Mouse (Mus musculus): Measurements from ENCODE around the gene Plcb3. TPM values are rescaled to one million over a fixed set of nuclear protein-coding genes. Genes with fewer than 3 reads are reported as not detected.

Gene Plcb3
- total RNA-seq, 2 experiments from 2014 or later = 11.1 to 12.1 TPM

DNA sequence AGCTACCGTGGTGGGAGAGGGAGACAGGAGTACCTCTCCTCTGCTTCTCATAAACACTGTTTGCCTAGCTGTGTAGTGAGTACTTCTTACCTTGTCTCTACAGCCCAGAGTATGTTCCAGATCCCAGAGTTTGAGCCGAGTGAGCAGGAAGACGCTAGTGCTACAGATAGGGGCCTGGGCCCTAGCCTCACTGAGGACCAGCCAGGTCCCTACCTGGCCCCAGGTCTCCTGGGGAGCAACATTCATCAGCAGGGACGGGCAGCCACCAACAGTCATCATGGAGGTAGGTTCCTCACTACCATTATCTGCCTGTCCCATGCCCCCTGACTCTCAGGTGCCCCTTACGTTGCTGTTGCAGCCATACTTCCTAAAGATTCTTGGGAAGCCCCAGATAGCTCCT lies 33.5 kb downstream of the Plcb3 start:
- no peak for TF ChIP-seq CTCF (IDR thresholded peaks at IDR 0.05)
- intact Hi-C loops (cut with DNase I) = loop anchor here (1.0 to 5.0 kb wide), 2 partner anchors 8 to 35 kb away; partner anchors contain the start of gene Plcb3
- DNase-seq (ENCODE audit: extremely low spot score in 1 of 2, low spot score in 2 of 2) = no peak
- H3K4me3 ChIP-seq = peak overlapping the region; percentile 92
- peak overlapping the region; percentile 97 for H3K27ac ChIP-seq

DNA sequence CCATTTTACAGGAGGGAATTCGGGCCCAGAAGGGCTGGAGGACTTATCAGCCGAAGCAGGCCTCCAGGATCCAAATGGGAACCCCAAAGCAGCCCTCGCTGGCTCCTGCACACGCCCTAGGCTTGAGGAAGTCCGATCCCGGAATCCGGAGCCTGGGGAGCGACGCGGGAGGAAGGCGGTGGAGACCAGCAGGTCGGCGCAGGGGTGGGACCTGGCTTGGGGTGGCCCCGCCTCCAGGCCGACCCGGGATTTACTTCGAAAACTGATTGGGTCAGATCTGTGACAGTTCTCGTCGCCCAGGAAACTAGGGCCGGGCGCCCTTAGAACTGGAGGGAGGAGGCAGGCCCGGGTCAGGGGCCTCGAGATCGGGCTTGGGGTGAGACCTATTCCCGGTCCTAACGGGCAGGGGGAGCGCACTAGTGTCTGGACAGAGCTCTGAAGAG lies 34.0 kb downstream of the Plcb3 start, which contains the start of gene Gpr137:
Gene Gpr137 (minus strand): TSS at position 232 of the 443 bp plus-strand sequence.
- DNase-seq (ENCODE audit: extremely low spot score in 1 of 2, low spot score in 2 of 2) = peak; percentile 92
- intact Hi-C loops (cut with DNase I) = loop anchor here (1.0 to 5.0 kb wide), 2 partner anchors 8 to 35 kb away; partner anchors contain the start of gene Plcb3
- Histone ChIP-seq H3K27ac (peak within 1 kb of the TSS; percentile 97), H3K4me3 (peak within 1 kb of the TSS; percentile 92)
- TF ChIP-seq CTCF (IDR thresholded peaks at IDR 0.05) = no peak

GRCm38 (mm10) chr19:6941372-6942248 lies 34.7 kb downstream of the Plcb3 start, which contains the start of gene Bad:
Gene Bad, plus strand, starts transcription at chr19:6941861.
- DNase-seq (ENCODE audit: extremely low spot score in 1 of 2, low spot score in 2 of 2) = peak; percentile 92 to 96
- Histone ChIP-seq H3K27ac (peak within 1 kb of the TSS; percentile 97), H3K4me3 (peak within 1 kb of the TSS; percentile 92)
- TF ChIP-seq CTCF (IDR thresholded peaks at IDR 0.05) = no peak; the same call in 1 of the 2 replicates
- intact Hi-C loops (cut with DNase I) = loop anchor here (1.0 to 5.0 kb wide), 2 partner anchors 9 to 36 kb away; partner anchors contain the start of gene Plcb3

DNA sequence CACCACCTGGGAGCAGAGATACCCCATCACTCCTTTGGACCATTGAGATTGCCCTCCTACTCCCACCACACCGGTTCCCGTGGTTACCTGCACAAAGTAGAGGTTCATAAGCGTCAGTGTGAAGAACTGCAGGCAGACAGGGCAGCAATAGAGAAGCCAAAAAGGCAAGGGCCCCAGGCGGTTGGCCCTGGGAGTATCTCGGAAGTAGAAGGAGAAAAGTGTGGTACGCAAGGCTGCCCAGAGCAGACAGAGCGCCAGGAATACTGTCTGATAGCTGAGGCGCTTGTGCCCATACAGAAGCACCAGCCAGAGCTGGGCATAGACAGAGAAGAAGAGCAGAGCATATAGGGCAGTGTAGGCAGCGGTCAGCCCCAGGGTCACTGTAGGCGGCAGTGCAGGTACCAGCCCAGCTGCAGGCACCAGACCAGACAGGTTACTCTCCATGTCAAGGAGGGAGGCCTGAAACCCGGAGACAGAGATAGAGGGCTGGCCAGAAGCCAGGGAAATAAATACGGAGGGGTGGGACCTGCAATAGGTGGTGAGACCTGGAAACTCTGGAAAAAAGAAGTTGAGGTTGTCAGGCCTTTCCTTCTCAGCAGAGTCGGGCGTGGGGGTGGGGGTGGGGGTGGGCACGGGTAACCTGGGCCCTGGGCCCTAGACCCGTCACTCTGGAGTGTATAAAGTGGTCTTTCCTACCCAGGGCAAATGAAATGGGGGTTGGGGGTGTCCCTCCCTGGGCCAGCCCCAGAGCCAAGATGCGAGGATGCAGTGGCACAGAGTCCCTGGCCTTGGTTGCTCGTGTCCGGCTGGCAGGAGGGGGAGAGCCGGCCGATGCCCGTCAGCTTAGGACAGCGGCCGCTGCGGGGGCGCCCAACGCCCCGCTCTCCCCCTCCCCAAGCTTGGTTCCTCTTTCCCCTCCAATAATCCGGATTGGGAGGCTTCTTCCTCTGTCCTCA lies 35.6 kb downstream of the Plcb3 start:
- intact Hi-C loops (cut with DNase I) = loop anchor here (5.0 kb wide), 1 partner anchor 37 kb away; the partner anchor contains the start of gene Plcb3
- DNase-seq (ENCODE audit: extremely low spot score in 1 of 2, low spot score in 2 of 2) = no peak
- no peak for TF ChIP-seq CTCF (IDR thresholded peaks at IDR 0.05)
- Histone ChIP-seq H3K4me3 (peak overlapping the region; percentile 92), H3K27ac (peak overlapping the region; percentile 97)

DNA sequence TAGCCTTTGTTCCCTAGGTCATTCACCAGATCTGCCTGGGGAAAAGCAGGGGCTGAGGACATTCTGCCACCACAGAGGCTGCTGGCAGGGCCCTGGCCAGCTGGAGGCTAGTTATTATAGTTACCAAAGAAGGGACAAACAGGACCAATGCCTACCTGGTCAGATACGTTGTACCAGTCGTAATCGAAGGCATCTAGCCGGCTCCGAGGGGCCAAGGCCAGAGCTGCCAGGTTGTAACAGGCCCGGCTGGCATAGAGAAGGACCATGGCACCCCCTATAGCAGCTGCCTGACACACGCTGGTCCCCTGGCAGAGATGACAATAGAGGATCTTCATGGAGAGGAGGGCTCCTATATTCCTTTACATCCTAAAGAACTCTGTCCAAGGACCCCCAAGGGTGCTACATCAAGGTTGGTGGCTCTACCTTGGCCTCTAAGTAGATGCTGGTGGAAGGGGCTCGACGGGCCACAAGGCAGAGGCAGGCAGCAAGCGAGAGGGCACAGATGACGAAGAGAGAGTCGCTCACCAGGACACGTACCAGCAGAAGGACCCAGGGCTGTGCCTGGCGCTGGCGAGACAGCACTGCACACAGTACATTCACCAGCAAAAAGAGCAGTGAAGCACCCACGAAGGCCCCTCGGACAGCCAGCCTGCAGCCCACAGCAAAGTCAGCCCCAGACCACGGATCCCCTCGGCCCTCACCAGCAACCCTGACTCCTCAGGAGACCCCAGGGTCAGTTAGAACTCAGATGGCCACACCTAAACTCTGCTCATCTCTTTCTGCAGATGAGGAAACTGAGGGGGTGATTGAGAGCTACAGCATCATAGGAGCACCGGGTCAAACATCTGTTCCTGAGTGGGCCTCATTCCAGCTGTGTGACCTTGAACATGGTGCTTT lies 36.9 kb downstream of the Plcb3 start:
- TF ChIP-seq CTCF (IDR thresholded peaks at IDR 0.05) = no peak
- intact Hi-C loops (cut with DNase I) = loop anchor here (5.0 kb wide), 1 partner anchor 38 kb away; the partner anchor contains the start of gene Plcb3
- peak overlapping the region; percentile 97; the same call in 1 of the 2 replicates for H3K27ac ChIP-seq
- no peak for DNase-seq (ENCODE audit: extremely low spot score in 1 of 2, low spot score in 2 of 2)
- H3K4me3 ChIP-seq = peak overlapping the region; percentile 92

DNA sequence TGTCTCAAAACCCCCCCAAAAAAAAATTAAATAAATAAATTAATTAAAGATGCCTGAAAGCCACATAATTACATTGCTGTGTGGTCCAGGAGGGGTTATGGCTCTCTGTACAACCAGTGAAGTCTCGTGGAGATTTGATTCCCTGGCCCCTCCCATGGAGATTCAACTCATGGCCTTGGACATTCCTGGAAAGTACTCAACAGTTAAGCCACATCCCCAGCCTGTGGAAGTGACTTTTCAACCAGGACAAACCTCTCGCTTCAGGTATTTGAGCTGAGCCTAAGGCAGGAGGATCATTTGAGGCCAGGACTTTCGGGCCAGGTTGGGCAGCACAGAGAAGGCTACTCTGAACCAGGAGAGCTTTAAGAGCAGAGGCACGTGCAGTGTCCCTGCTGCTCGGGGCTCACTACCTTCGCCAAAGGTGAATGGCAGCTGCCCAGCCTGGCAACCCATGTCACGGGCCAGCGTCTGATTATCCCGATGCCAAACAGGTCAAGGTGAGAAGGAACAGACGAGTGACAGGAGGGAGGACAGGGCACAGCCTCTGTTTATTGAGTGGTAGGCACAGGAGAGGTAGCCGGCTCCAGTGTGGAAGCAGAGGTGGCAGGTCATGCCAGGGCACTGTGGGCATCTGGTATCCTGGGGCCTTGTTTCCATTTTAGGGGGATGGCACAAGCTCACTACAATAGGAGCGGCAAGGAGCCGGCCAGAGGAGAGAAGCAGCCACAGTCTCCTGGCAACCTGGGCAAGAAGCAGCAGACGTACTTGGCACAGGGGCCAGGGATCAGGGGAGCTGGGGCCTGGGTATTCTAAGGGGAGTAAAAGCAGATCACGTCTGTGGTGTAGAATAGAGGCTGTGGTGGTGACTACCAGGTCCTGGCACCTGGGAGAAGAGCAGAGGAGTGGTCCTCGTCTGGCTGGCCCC lies 38.5 kb downstream of the Plcb3 start:
- no peak for DNase-seq (ENCODE audit: extremely low spot score in 1 of 2, low spot score in 2 of 2)
- Histone ChIP-seq H3K27ac (no peak overlapping the region), H3K4me3 (no peak overlapping the region)
- intact Hi-C loops (cut with DNase I) = no loop called here
- no peak for TF ChIP-seq CTCF (IDR thresholded peaks at IDR 0.05)

- Histone ChIP-seq H3K27ac (no peak overlapping the region), H3K4me3 (no peak overlapping the region)
- intact Hi-C loops (cut with DNase I) = no loop called here
- no peak for DNase-seq (ENCODE audit: extremely low spot score in 1 of 2, low spot score in 2 of 2)
- TF ChIP-seq CTCF (IDR thresholded peaks at IDR 0.05) = peak; percentile 57
Measured at GRCm38 (mm10) chr19:6936299-6936698, 40.0 kb downstream of the Plcb3 start.

GRCm38 (mm10) chr19:6934195-6934977 lies 41.9 kb downstream of the Plcb3 start, which contains the start of gene Kcnk4:
Gene Kcnk4, minus strand, starts transcription at chr19:6934515.
- no peak for TF ChIP-seq CTCF (IDR thresholded peaks at IDR 0.05)
- H3K4me3 ChIP-seq = peak within 1 kb of the TSS; percentile 54
- H3K27ac ChIP-seq = peak within 1 kb of the TSS; percentile 91
- intact Hi-C loops (cut with DNase I) = no loop called here
- no peak for DNase-seq (ENCODE audit: extremely low spot score in 1 of 2, low spot score in 2 of 2)
